Mouse (Mus musculus): ENCODE measurements around the gene Nav2.

Nav2 gene

DNA sequence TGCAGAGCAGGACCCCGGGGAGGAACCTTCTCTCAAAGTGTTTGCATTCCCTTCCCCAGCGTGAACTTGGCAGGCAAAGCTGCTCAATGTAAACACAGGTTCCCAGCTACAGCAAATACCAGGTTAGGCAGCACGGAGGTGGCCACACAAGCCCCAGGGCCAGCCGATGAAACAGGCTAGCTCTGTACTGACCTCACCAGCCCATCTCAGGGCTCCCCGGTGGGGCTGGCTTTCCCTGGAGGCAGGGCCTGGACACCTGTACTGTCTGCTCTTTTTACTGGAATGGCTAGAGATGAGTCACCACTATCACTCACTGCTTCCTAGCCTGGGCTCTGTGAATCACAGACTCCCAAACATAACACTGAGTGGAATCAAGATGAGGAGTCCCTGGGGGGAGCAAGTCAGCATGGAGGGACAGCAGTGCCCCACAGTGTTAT, 287.2 kb downstream of the Nav2 start:
- TF ChIP-seq POU5F1 (IDR thresholded peaks at IDR 0.05; ENCODE audit: borderline replicate concordance, low read length) (no peak), NANOG (IDR thresholded peaks at IDR 0.05; ENCODE audit: borderline replicate concordance, low read length) (no peak), CTCF (conservative IDR thresholded peaks at IDR 0.05; ENCODE audit: low read length) (no peak)
- Histone ChIP-seq H3K36me3 (ENCODE audit: insufficient read depth, low read length) (no peaks in the 10 kb centered on the region), H3K9me3 (ENCODE audit: low read length) (peaks cover 5% of the 10 kb centered on the region; the same call in 1 of the 2 replicates), H3K4me3 (replicated peaks; ENCODE audit: low read length) (no peak overlapping the region), H3K27me3 (ENCODE audit: insufficient read depth, low read length) (peaks cover 7% of the 10 kb centered on the region; the same call in 1 of the 2 replicates), H3K4me1 (replicated peaks; ENCODE audit: low read depth, low read length) (no peaks in the 10 kb centered on the region; the same call in 1 of the 2 replicates)

DNA sequence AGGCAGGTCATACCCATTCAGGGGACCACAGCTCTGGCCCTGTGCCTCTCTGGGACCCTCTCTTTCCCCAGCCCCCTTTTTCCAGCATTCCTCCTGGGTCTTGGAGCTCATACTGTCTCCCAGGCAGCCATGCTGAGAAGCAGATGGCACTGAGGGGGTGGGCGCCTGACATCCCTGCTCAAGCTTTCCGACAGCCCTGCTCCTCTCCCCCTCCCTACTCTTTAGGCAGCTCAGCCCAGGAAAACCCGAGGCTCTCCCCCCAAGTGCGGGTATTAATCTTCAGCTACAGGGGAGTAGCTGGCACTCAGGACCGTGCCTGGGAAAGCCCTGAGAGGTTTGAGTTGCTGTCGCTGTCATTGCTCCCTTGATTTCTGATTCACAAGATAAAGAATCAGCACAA, 290.9 kb downstream of the Nav2 start:
- Histone ChIP-seq H3K36me3 (ENCODE audit: insufficient read depth, low read length) (no peaks in the 10 kb centered on the region), H3K4me3 (replicated peaks; ENCODE audit: low read length) (no peak overlapping the region), H3K4me1 (replicated peaks; ENCODE audit: low read depth, low read length) (no peaks in the 10 kb centered on the region; the same call in 1 of the 2 replicates), H3K27me3 (ENCODE audit: insufficient read depth, low read length) (no peaks in the 10 kb centered on the region), H3K9me3 (ENCODE audit: low read length) (peaks cover 7% of the 10 kb centered on the region; the same call in 1 of the 2 replicates)
- no peak for TF ChIP-seq NANOG (IDR thresholded peaks at IDR 0.05; ENCODE audit: borderline replicate concordance, low read length)
- no peak for TF ChIP-seq CTCF (conservative IDR thresholded peaks at IDR 0.05; ENCODE audit: low read length)
- TF ChIP-seq POU5F1 (IDR thresholded peaks at IDR 0.05; ENCODE audit: borderline replicate concordance, low read length), result no peak

DNA sequence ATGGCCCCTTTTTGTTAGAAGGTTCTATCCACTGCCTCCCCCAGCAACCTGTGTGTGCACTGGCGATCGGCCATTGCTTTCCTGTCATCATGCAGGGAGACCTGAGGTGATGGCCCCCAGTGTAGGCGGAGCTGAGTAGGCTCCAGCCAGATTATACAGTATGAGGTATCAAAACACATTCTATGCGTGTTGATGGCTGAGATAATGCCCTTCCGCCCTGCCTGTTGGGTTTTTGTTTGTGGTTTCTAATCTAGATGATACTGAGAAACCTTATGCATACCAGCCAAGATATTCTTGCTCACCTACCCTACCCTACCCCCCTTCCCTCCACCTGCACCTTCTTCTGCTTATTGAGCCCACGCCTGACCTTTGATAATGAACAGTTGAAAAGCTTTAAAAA, 291.8 kb downstream of the Nav2 start:
- Histone ChIP-seq H3K4me1 (replicated peaks; ENCODE audit: low read depth, low read length) (no peaks in the 10 kb centered on the region; the same call in 1 of the 2 replicates), H3K9me3 (ENCODE audit: low read length) (peaks cover 7% of the 10 kb centered on the region; the same call in 1 of the 2 replicates), H3K27me3 (ENCODE audit: insufficient read depth, low read length) (no peaks in the 10 kb centered on the region), H3K36me3 (ENCODE audit: insufficient read depth, low read length) (no peaks in the 10 kb centered on the region), H3K4me3 (replicated peaks; ENCODE audit: low read length) (no peak overlapping the region)
- no peak for TF ChIP-seq POU5F1 (IDR thresholded peaks at IDR 0.05; ENCODE audit: borderline replicate concordance, low read length)
- TF ChIP-seq NANOG (IDR thresholded peaks at IDR 0.05; ENCODE audit: borderline replicate concordance, low read length), result no peak
- TF ChIP-seq CTCF (conservative IDR thresholded peaks at IDR 0.05; ENCODE audit: low read length), result no peak

GRCm38 (mm10) chr7:49202971-49203370, 294.5 kb downstream of the Nav2 start:
- Histone ChIP-seq H3K4me3 (replicated peaks; ENCODE audit: low read length) (no peak overlapping the region), H3K9me3 (ENCODE audit: low read length) (peaks cover 7% of the 10 kb centered on the region; the same call in 1 of the 2 replicates), H3K27me3 (ENCODE audit: insufficient read depth, low read length) (no peaks in the 10 kb centered on the region), H3K4me1 (replicated peaks; ENCODE audit: low read depth, low read length) (no peaks in the 10 kb centered on the region; the same call in 1 of the 2 replicates), H3K36me3 (ENCODE audit: insufficient read depth, low read length) (no peaks in the 10 kb centered on the region)
- TF ChIP-seq POU5F1 (IDR thresholded peaks at IDR 0.05; ENCODE audit: borderline replicate concordance, low read length) (no peak), CTCF (conservative IDR thresholded peaks at IDR 0.05; ENCODE audit: low read length) (no peak), NANOG (IDR thresholded peaks at IDR 0.05; ENCODE audit: borderline replicate concordance, low read length) (no peak)

DNA sequence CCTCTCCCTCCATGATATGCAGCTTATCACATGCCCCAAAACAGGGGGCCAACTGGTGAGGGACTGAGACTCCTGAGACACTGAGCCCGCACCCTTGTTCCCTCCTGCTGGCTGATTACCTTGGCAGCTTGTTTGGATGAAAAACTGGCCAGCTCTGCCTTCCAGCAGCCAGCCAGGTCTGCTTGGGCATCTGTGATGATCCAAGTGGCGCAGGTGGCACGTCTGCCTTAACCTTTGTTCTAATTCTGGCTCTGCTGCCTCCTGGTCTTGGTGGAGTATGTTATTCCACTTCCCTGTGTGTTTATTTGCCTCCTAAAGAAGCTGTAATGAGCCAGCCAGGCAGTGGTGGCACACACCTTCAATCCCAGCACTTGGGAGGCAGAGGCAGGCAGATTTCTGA, 296.3 kb downstream of the Nav2 start:
- Histone ChIP-seq H3K4me3 (replicated peaks; ENCODE audit: low read length) (no peak overlapping the region), H3K36me3 (ENCODE audit: insufficient read depth, low read length) (no peaks in the 10 kb centered on the region), H3K4me1 (replicated peaks; ENCODE audit: low read depth, low read length) (no peaks in the 10 kb centered on the region), H3K9me3 (ENCODE audit: low read length) (peaks cover 7% of the 10 kb centered on the region; the same call in 1 of the 2 replicates), H3K27me3 (ENCODE audit: insufficient read depth, low read length) (no peaks in the 10 kb centered on the region)
- no peak for TF ChIP-seq POU5F1 (IDR thresholded peaks at IDR 0.05; ENCODE audit: borderline replicate concordance, low read length)
- TF ChIP-seq CTCF (conservative IDR thresholded peaks at IDR 0.05; ENCODE audit: low read length), result no peak
- no peak for TF ChIP-seq NANOG (IDR thresholded peaks at IDR 0.05; ENCODE audit: borderline replicate concordance, low read length)

DNA sequence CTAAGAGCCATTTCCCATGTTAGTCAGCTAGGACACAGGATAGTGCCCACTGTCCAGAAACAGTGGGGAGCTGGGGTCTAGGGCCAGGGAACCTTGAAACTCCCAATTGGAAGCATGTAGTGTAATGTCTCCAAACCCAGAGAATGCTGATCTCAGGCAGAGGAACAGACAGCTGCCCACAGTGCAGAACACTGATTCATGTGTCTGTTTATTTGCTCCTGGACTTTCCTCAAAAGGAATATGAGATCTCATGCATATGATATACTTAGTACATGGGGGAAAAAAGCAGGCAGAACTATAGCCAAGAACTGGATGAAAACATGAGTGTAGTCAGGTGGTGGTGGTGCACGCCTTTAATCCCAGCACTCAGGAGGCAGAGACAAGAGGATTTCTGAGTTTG, 297.0 kb downstream of the Nav2 start:
- Histone ChIP-seq H3K36me3 (ENCODE audit: insufficient read depth, low read length) (no peaks in the 10 kb centered on the region), H3K27me3 (ENCODE audit: insufficient read depth, low read length) (no peaks in the 10 kb centered on the region), H3K9me3 (ENCODE audit: low read length) (peaks cover 7% of the 10 kb centered on the region; the same call in 1 of the 2 replicates), H3K4me1 (replicated peaks; ENCODE audit: low read depth, low read length) (no peaks in the 10 kb centered on the region), H3K4me3 (replicated peaks; ENCODE audit: low read length) (no peak overlapping the region)
- TF ChIP-seq POU5F1 (IDR thresholded peaks at IDR 0.05; ENCODE audit: borderline replicate concordance, low read length) (no peak), CTCF (conservative IDR thresholded peaks at IDR 0.05; ENCODE audit: low read length) (no peak), NANOG (IDR thresholded peaks at IDR 0.05; ENCODE audit: borderline replicate concordance, low read length) (no peak)

- TF ChIP-seq NANOG (IDR thresholded peaks at IDR 0.05; ENCODE audit: borderline replicate concordance, low read length) (no peak), POU5F1 (IDR thresholded peaks at IDR 0.05; ENCODE audit: borderline replicate concordance, low read length) (no peak), CTCF (conservative IDR thresholded peaks at IDR 0.05; ENCODE audit: low read length) (no peak)
- Histone ChIP-seq H3K9me3 (ENCODE audit: low read length) (no peaks in the 10 kb centered on the region), H3K36me3 (ENCODE audit: insufficient read depth, low read length) (no peaks in the 10 kb centered on the region)
Measured at GRCm38 (mm10) chr7:49206775-49207676, 298.5 kb downstream of the Nav2 start.

DNA sequence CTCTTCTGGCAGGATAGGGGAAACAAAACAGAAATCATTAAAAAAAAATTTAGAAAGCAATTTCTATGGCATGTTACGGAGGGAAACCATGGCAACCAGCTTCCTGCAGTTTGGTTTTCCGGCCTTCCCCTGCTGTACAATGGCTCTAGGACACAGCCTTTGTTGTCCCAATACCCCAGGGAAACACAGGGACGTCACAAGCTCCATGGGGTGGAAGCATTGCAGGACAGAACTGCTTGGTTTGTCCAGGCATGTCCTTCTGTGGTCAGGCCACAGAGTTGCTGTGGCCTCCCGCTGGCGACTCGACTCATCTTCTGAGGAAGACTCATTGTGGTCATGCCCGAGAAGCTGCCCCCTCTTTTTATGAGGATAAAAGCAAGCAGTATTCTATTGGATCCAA, 301.0 kb downstream of the Nav2 start:
- no peaks in the 10 kb centered on the region for H3K27me3 ChIP-seq (ENCODE audit: insufficient read depth, low read length)
- no peaks in the 10 kb centered on the region for H3K36me3 ChIP-seq (ENCODE audit: insufficient read depth, low read length)
- no peaks in the 10 kb centered on the region for H3K9me3 ChIP-seq (ENCODE audit: low read length)
- TF ChIP-seq NANOG (IDR thresholded peaks at IDR 0.05; ENCODE audit: borderline replicate concordance, low read length), result no peak
- TF ChIP-seq CTCF (conservative IDR thresholded peaks at IDR 0.05; ENCODE audit: low read length), result no peak
- TF ChIP-seq POU5F1 (IDR thresholded peaks at IDR 0.05; ENCODE audit: borderline replicate concordance, low read length), result no peak
- H3K4me3 ChIP-seq (replicated peaks; ENCODE audit: low read length), result no peak overlapping the region
- no peaks in the 10 kb centered on the region for H3K4me1 ChIP-seq (replicated peaks; ENCODE audit: low read depth, low read length)

More at GRCm38 (mm10) chr7:49206775-49207676, 298.5 kb downstream of the Nav2 start:
- Histone ChIP-seq H3K4me3 (replicated peaks; ENCODE audit: low read length) (no peak overlapping the region), H3K27me3 (ENCODE audit: insufficient read depth, low read length) (no peaks in the 10 kb centered on the region), H3K4me1 (replicated peaks; ENCODE audit: low read depth, low read length) (no peaks in the 10 kb centered on the region)

Measured in E14TG2a.4 (cell line).